Mouse (Mus musculus) embryonic facial prominence, embryonic 13.5 days (tissue): ENCODE data around the gene Ccdc187. TPM values are rescaled to one million over a fixed set of nuclear protein-coding genes. Genes with fewer than 3 reads are reported as not detected.

Source experiments
- ATAC-seq: fragments of 200-750 bp; cut with Nextera tagmentation; 2 replicates; pipeline ENCODE4 v1.8.0; 2017; ENCODE audit warnings: low read depth; ENCODE audit not compliant: insufficient number of reproducible peaks, insufficient read depth, low FRiP score, low TSS enrichment
- H3K27ac ChIP-seq: fragments of 300-500 bp; sonication (generic); 2 replicates; pipeline ENCODE4 v1.5.1; 2015; ENCODE audit warnings: moderate library complexity, mild to moderate bottlenecking, inconsistent platforms
- H3K27me3 ChIP-seq: fragments of 300-500 bp; sonication (generic); 2 replicates; pipeline ENCODE4 v1.6.1; 2015; ENCODE audit warnings: mild to moderate bottlenecking, inconsistent platforms
- H3K36me3 ChIP-seq: fragments of 300-500 bp; sonication (generic); 2 replicates; pipeline ENCODE4 v1.6.1; 2015; ENCODE audit warnings: mild to moderate bottlenecking, inconsistent platforms
- H3K4me1 ChIP-seq: fragments of 300-500 bp; sonication (generic); 2 replicates; pipeline ENCODE4 v1.6.1; 2015; ENCODE audit warnings: inconsistent platforms
- H3K4me2 ChIP-seq: fragments of 300-500 bp; sonication (generic); 2 replicates; pipeline ENCODE4 v1.6.1; 2015; ENCODE audit warnings: moderate library complexity, mild to moderate bottlenecking, inconsistent platforms
- H3K4me3 ChIP-seq: fragments of 300-500 bp; sonication (generic); 2 replicates; pipeline ENCODE4 v1.5.1; 2015; ENCODE audit warnings: mild to moderate bottlenecking, inconsistent platforms
- H3K9ac ChIP-seq: fragments of 300-500 bp; sonication (generic); 2 replicates; pipeline ENCODE4 v1.6.1; 2015; ENCODE audit warnings: mild to moderate bottlenecking, inconsistent platforms
- H3K9me3 ChIP-seq: fragments of 300-500 bp; sonication (generic); 2 replicates; pipeline ENCODE4 v1.6.1; 2016; ENCODE audit warnings: inconsistent platforms
- WGBS: fragments of 180-500 bp; shearing (Covaris S2); methylation state at CpG from one replicate; pipeline ENCODE4 v1.1.7; 2015; ENCODE audit warnings: mixed read lengths; 5-methylcytosine and 5-hydroxymethylcytosine counted together
- polyA plus RNA-seq: library from polyadenylated mRNA; unstranded; fragments of >200 nt; fragmentation: Nextera tagmentation; extraction: Ambion mirVana; gene quantifications from 2 replicates; pipeline ENCODE4 v1.2.1, GENCODE M21; 2015

Ccdc187 gene
- polyA plus RNA-seq, 1 experiment from 2014 or later, result 0.10 TPM

GRCm38 (mm10) chr2:26324917-26325316, 30.6 kb upstream of the Ccdc187 start:
- Histone ChIP-seq H3K4me3 (no peak overlapping the region), H3K4me1 (0 out of 2 replicates have a peak, but pooled peaks cover under 1% of the 10 kb centered on the region), H3K9ac (no peak overlapping the region), H3K36me3 (peaks cover 76% of the 10 kb centered on the region), H3K9me3 (no peaks in the 10 kb centered on the region), H3K4me2 (no peak overlapping the region), H3K27me3 (no peaks in the 10 kb centered on the region), H3K27ac (no peak overlapping the region)
- WGBS, result 81% methylated on average over 2 of the region's 2 CpGs
- ATAC-seq, result no peak

GRCm38 (mm10) chr2:26323589-26324325, 29.4 kb upstream of the Ccdc187 start:
- Histone ChIP-seq H3K4me1 (peaks cover 12% of the 10 kb centered on the region), H3K27ac (no peak overlapping the region), H3K27me3 (no peaks in the 10 kb centered on the region), H3K9ac (no peak overlapping the region), H3K4me3 (no peak overlapping the region), H3K4me2 (no peak overlapping the region), H3K9me3 (no peaks in the 10 kb centered on the region), H3K36me3 (peaks cover 71% of the 10 kb centered on the region)
- no peak for ATAC-seq
- 88% methylated on average over 13 of the region's 13 CpGs for WGBS

- no peak for ATAC-seq
- H3K27me3 ChIP-seq, result no peaks in the 10 kb centered on the region
- H3K4me3 ChIP-seq, result no peak overlapping the region
- H3K9me3 ChIP-seq, result no peaks in the 10 kb centered on the region
- peaks cover 38% of the 10 kb centered on the region for H3K4me1 ChIP-seq
- H3K36me3 ChIP-seq, result peaks cover 51% of the 10 kb centered on the region
- no peak overlapping the region for H3K9ac ChIP-seq
- 84% methylated on average over 14 of the region's 14 CpGs for whole genome bisulfite sequencing
- no peak overlapping the region for H3K27ac ChIP-seq
- no peak overlapping the region for H3K4me2 ChIP-seq
Observed at GRCm38 (mm10) chr2:26320245-26321185, 26.2 kb upstream of the Ccdc187 start.

- WGBS, result 86% methylated on average over 13 of the region's 13 CpGs
- H3K4me2 ChIP-seq, result no peak overlapping the region
- H3K4me1 ChIP-seq, result peaks cover 43% of the 10 kb centered on the region
- no peaks in the 10 kb centered on the region for H3K27me3 ChIP-seq
- peak overlapping the region; percentile 44; the same call in 1 of the 2 replicates for H3K9ac ChIP-seq
- no peak for ATAC-seq
- H3K27ac ChIP-seq, result no peak overlapping the region
- peaks cover 43% of the 10 kb centered on the region for H3K36me3 ChIP-seq
- no peaks in the 10 kb centered on the region for H3K9me3 ChIP-seq
- no peak overlapping the region for H3K4me3 ChIP-seq
Observed at GRCm38 (mm10) chr2:26319519-26320244, 25.3 kb upstream of the Ccdc187 start.

GRCm38 (mm10) chr2:26319109-26319508, 24.8 kb upstream of the Ccdc187 start:
- H3K9me3 ChIP-seq, result no peaks in the 10 kb centered on the region
- H3K4me1 ChIP-seq, result peaks cover 49% of the 10 kb centered on the region
- 89% methylated on average over 9 of the region's 9 CpGs for WGBS
- H3K27me3 ChIP-seq, result no peaks in the 10 kb centered on the region
- no peak for ATAC-seq
- peak overlapping the region; percentile 44; the same call in 1 of the 2 replicates for H3K9ac ChIP-seq
- no peak overlapping the region for H3K4me3 ChIP-seq
- peaks cover 37% of the 10 kb centered on the region for H3K36me3 ChIP-seq
- no peak overlapping the region for H3K27ac ChIP-seq
- 0 out of 2 replicates have a peak overlapping the region, but pooled peaks have one; percentile 3 for H3K4me2 ChIP-seq

- Histone ChIP-seq H3K9ac (peak overlapping the region; percentile 95; the same call in 1 of the 2 replicates), H3K27ac (peak overlapping the region; percentile 98; the same call in 1 of the 2 replicates), H3K4me2 (peak overlapping the region; percentile 97), H3K36me3 (peaks cover 28% of the 10 kb centered on the region), H3K9me3 (no peaks in the 10 kb centered on the region), H3K4me3 (peak overlapping the region; percentile 80; the same call in 1 of the 2 replicates), H3K27me3 (no peaks in the 10 kb centered on the region), H3K4me1 (peaks cover 52% of the 10 kb centered on the region)
- ATAC-seq, result no peak
- WGBS, result 84% methylated on average over 3 of the region's 3 CpGs
Observed at GRCm38 (mm10) chr2:26317991-26318672, 23.8 kb upstream of the Ccdc187 start.

GRCm38 (mm10) chr2:26317371-26317770, 23.0 kb upstream of the Ccdc187 start:
- Histone ChIP-seq H3K27ac (peak overlapping the region; percentile 98), H3K4me3 (peak overlapping the region; percentile 80), H3K4me1 (peaks cover 52% of the 10 kb centered on the region), H3K9me3 (no peaks in the 10 kb centered on the region), H3K9ac (peak overlapping the region; percentile 95), H3K4me2 (peak overlapping the region; percentile 97), H3K36me3 (peaks cover 20% of the 10 kb centered on the region), H3K27me3 (no peaks in the 10 kb centered on the region)
- WGBS, result 58% methylated on average over 3 of the region's 3 CpGs
- ATAC-seq, result no peak

GRCm38 (mm10) chr2:26316576-26317246, 22.4 kb upstream of the Ccdc187 start:
- peak overlapping the region; percentile 95 for H3K9ac ChIP-seq
- H3K4me3 ChIP-seq, result peak overlapping the region; percentile 80
- 40% methylated on average over 9 of the region's 9 CpGs for WGBS
- no peak for ATAC-seq
- no peaks in the 10 kb centered on the region for H3K27me3 ChIP-seq
- H3K4me1 ChIP-seq, result peaks cover 55% of the 10 kb centered on the region
- peaks cover 13% of the 10 kb centered on the region; the same call in 1 of the 2 replicates for H3K36me3 ChIP-seq
- peak overlapping the region; percentile 97 for H3K4me2 ChIP-seq
- peak overlapping the region; percentile 98 for H3K27ac ChIP-seq
- H3K9me3 ChIP-seq, result no peaks in the 10 kb centered on the region

- Histone ChIP-seq H3K9ac (peak overlapping the region; percentile 95), H3K4me2 (peak overlapping the region; percentile 97), H3K4me1 (peaks cover 57% of the 10 kb centered on the region), H3K4me3 (peak overlapping the region; percentile 80), H3K36me3 (0 out of 2 replicates have a peak, but pooled peaks cover 10% of the 10 kb centered on the region), H3K27me3 (no peaks in the 10 kb centered on the region), H3K27ac (peak overlapping the region; percentile 98), H3K9me3 (no peaks in the 10 kb centered on the region)
- 0% methylated on average over 11 of the region's 11 CpGs for WGBS
- ATAC-seq, result peak; percentile 16; the same call in 1 of the 2 replicates
Observed at GRCm38 (mm10) chr2:26315925-26316311, 21.6 kb upstream of the Ccdc187 start.
